Comparison of ENCODE assay signal across 9 mouse cellular contexts in genomic region chr8:78002071-78002470, GRCm38 (mm10).
DNase-seq lines count a peak whose midpoint lies in the region; ATAC-seq and TF ChIP-seq lines count a peak whose summit lies in the region.
"Had no signal": no experiment of that assay in that cellular context is flagged by ENCODE, and none has a peak within 500 bp of the region (broad histone marks: within the 10 kb centered on the region; RNA-seq: fewer than 3 reads in every experiment).

No protein-coding gene starts in this region.

- no peak overlapping the region for H3K9ac ChIP-seq in heart, embryonic 12.5 days
- no peak overlapping the region for H3K9ac ChIP-seq in lung, embryonic 14.5 days
- H3K9ac ChIP-seq in embryonic facial prominence, embryonic 13.5 days, result no peak overlapping the region
- H3K9ac ChIP-seq in midbrain, embryonic 12.5 days (replicated peaks), result no peak overlapping the region
- H3K9ac ChIP-seq: liver, embryonic 14.5 days had no signal

- 15% methylated on average over 3 of the region's 3 CpGs for WGBS in heart, embryonic 12.5 days
- WGBS in lung, embryonic 14.5 days, result 6% methylated on average over 3 of the region's 3 CpGs
- 9% methylated on average over 3 of the region's 3 CpGs for WGBS in embryonic facial prominence, embryonic 13.5 days
- WGBS in midbrain, embryonic 12.5 days, result 13% methylated on average over 3 of the region's 3 CpGs

- intact Hi-C loops in heart, postnatal 36 days (cut with DNase I), result loop anchor here (5.0 kb wide), 2 partner anchors 275 to 580 kb away; no protein-coding TSS in a partner anchor

- DNase-seq in heart, postnatal 36 days, result no peak
- peak; percentile 66 for DNase-seq in lung, embryonic 14.5 days
- DNase-seq in lung, postnatal 10 days, result no peak
- no peak for DNase-seq in gastrocnemius, postnatal 10 days

- no peak for TF ChIP-seq CTCF in lung, embryonic 14.5 days (IDR thresholded peaks at IDR 0.05; ENCODE audit: low read depth)

- H3K27me3 ChIP-seq in heart, embryonic 12.5 days (replicated peaks), result no peaks in the 10 kb centered on the region
- no peaks in the 10 kb centered on the region for H3K27me3 ChIP-seq in lung, embryonic 14.5 days (ENCODE audit: insufficient read depth, low read length)
- H3K27me3 ChIP-seq in embryonic facial prominence, embryonic 13.5 days, result no peaks in the 10 kb centered on the region
- H3K27me3 ChIP-seq in midbrain, embryonic 12.5 days, result no peaks in the 10 kb centered on the region

- peaks cover 12% of the 10 kb centered on the region for H3K4me1 ChIP-seq in heart, embryonic 12.5 days (replicated peaks)
- H3K4me1 ChIP-seq in lung, embryonic 14.5 days (ENCODE audit: insufficient read depth), result peaks cover 10% of the 10 kb centered on the region; the same call in 1 of the 2 replicates
- peaks cover 31% of the 10 kb centered on the region for H3K4me1 ChIP-seq in embryonic facial prominence, embryonic 13.5 days
- H3K4me1 ChIP-seq in midbrain, embryonic 12.5 days, result peaks cover 11% of the 10 kb centered on the region; the same call in 1 of the 2 replicates

- H3K4me3 ChIP-seq in heart, embryonic 12.5 days, result no peak overlapping the region
- no peak overlapping the region for H3K4me3 ChIP-seq in lung, embryonic 14.5 days (ENCODE audit: low read depth, low read length)
- no peak overlapping the region for H3K4me3 ChIP-seq in embryonic facial prominence, embryonic 13.5 days
- H3K4me3 ChIP-seq in midbrain, embryonic 12.5 days, result no peak overlapping the region

- H3K9me3 ChIP-seq in heart, embryonic 12.5 days (replicated peaks), result no peaks in the 10 kb centered on the region
- H3K9me3 ChIP-seq in lung, embryonic 14.5 days (ENCODE audit: low read depth, low read length), result no peaks in the 10 kb centered on the region
- H3K9me3 ChIP-seq in embryonic facial prominence, embryonic 13.5 days, result no peaks in the 10 kb centered on the region
- H3K9me3 ChIP-seq in midbrain, embryonic 12.5 days, result no peaks in the 10 kb centered on the region

- no peak overlapping the region for H3K4me2 ChIP-seq in heart, embryonic 12.5 days
- H3K4me2 ChIP-seq in lung, embryonic 14.5 days, result no peak overlapping the region
- peak overlapping the region; percentile 15; the same call in 1 of the 2 replicates for H3K4me2 ChIP-seq in embryonic facial prominence, embryonic 13.5 days
- 0 out of 2 replicates have a peak overlapping the region, but pooled peaks have one; percentile 0 for H3K4me2 ChIP-seq in midbrain, embryonic 12.5 days (replicated peaks)

- H3K27ac ChIP-seq in heart, embryonic 12.5 days (ENCODE audit: poor library complexity, severe bottlenecking), result peak overlapping the region; percentile 4; the same call in 1 of the 2 replicates
- H3K27ac ChIP-seq in lung, embryonic 14.5 days (ENCODE audit: low read depth), result peak overlapping the region; percentile 58
- peak overlapping the region; percentile 70 for H3K27ac ChIP-seq in embryonic facial prominence, embryonic 13.5 days
- H3K27ac ChIP-seq in midbrain, embryonic 12.5 days (replicated peaks), result no peak overlapping the region
- H3K27ac ChIP-seq: liver, embryonic 14.5 days had no signal

- ATAC-seq in heart, embryonic 12.5 days (ENCODE audit: insufficient number of reproducible peaks, low FRiP score), result no peak
- ATAC-seq in lung, embryonic 14.5 days (ENCODE audit: insufficient read depth), result peak; percentile 52
- peak; percentile 62; the same call in 1 of the 2 replicates for ATAC-seq in embryonic facial prominence, embryonic 13.5 days (ENCODE audit: insufficient number of reproducible peaks, insufficient read depth, low FRiP score, low TSS enrichment, low read depth)
- peak; percentile 61 for ATAC-seq in midbrain, embryonic 12.5 days (ENCODE audit: low FRiP score, low read depth)
- ATAC-seq in megakaryocyte-erythroid progenitor cell, adult 5-6 weeks (replicated peaks; ENCODE audit: low FRiP score, low TSS enrichment, poor library complexity, severe bottlenecking), result no peak

- H3K36me3 ChIP-seq in heart, embryonic 12.5 days, result no peaks in the 10 kb centered on the region
- no peaks in the 10 kb centered on the region for H3K36me3 ChIP-seq in lung, embryonic 14.5 days (ENCODE audit: insufficient read depth)
- H3K36me3 ChIP-seq in embryonic facial prominence, embryonic 13.5 days, result no peaks in the 10 kb centered on the region
- no peaks in the 10 kb centered on the region for H3K36me3 ChIP-seq in midbrain, embryonic 12.5 days

Comparison
In these comparisons a context has a peak if more than half of its experiments do, and no peak if none do; other contexts are left out.
1. ATAC-seq: peak in lung, embryonic 14.5 days (single experiment), embryonic facial prominence, embryonic 13.5 days (single experiment) and midbrain, embryonic 12.5 days (single experiment); none in heart, embryonic 12.5 days (single experiment) and megakaryocyte-erythroid progenitor cell, adult 5-6 weeks (single experiment).
2. H3K4me2 ChIP-seq: peak in embryonic facial prominence, embryonic 13.5 days (single experiment) and midbrain, embryonic 12.5 days (single experiment); none in heart, embryonic 12.5 days (single experiment) and lung, embryonic 14.5 days (single experiment).